Mouse (Mus musculus): ENCODE measurements around the gene Sytl1.

Sytl1 gene

DNA sequence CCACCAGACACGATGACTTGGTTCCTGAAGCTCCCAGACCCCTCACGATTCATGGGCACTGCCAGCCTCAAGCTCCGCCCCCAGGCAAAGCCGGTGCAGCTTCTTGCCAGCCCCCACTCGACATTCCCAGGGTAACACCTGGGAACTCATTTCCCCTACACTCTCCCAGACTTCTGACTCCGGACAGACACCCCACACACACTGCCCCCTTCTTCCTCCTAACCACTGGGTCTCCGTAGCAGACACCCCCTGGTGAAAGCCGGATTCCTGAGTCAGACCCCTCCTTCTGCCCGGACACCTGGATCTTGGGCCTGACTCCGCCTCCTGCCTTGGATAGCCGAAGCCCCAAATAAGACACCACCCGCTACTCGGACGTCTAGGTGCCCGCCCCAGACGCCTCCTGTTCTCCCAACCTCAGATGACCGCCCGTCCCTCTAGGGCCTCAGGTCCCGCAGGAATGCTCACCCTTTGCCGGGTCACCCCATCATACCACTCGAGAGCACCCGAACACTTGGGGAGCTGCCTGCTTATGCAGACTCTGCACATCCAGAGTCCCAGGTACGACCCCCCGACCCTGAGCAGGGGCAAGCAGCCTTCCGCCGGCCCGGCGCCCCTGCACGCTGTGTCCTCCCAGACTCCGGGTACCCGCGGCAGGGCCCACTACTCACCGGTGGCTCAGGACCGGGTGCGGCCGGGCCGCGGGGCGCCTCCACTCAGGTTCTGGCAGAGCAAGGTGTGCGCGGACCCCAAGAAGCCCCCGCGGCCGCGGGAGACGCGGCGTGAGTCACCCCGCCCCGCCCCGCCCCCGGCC is 51.0 kb downstream of the Sytl1 start, which contains the start of the genes Cd164l2 and Gpr3:
TSS of gene Cd164l2 (plus strand) at position 381 of the 811 bp plus-strand sequence.
TSS of gene Gpr3 (minus strand) at position 786 of the 811 bp plus-strand sequence.
- Histone ChIP-seq H3K4me1 (replicated peaks; ENCODE audit: low read depth, low read length) (peaks cover 35% of the 10 kb centered on the region), H3K9me3 (ENCODE audit: low read length) (no peaks in the 10 kb centered on the region), H3K27me3 (ENCODE audit: insufficient read depth, low read length) (peaks cover 54% of the 10 kb centered on the region), H3K36me3 (ENCODE audit: insufficient read depth, low read length) (no peaks in the 10 kb centered on the region), H3K4me3 (replicated peaks; ENCODE audit: low read length) (peak within 1 kb of the TSS; percentile 90)
- no peak for TF ChIP-seq CTCF (conservative IDR thresholded peaks at IDR 0.05; ENCODE audit: low read length)
- no peak for TF ChIP-seq POU5F1 (IDR thresholded peaks at IDR 0.05; ENCODE audit: borderline replicate concordance, low read length)
- TF ChIP-seq NANOG (IDR thresholded peaks at IDR 0.05; ENCODE audit: borderline replicate concordance, low read length), result no peak

DNA sequence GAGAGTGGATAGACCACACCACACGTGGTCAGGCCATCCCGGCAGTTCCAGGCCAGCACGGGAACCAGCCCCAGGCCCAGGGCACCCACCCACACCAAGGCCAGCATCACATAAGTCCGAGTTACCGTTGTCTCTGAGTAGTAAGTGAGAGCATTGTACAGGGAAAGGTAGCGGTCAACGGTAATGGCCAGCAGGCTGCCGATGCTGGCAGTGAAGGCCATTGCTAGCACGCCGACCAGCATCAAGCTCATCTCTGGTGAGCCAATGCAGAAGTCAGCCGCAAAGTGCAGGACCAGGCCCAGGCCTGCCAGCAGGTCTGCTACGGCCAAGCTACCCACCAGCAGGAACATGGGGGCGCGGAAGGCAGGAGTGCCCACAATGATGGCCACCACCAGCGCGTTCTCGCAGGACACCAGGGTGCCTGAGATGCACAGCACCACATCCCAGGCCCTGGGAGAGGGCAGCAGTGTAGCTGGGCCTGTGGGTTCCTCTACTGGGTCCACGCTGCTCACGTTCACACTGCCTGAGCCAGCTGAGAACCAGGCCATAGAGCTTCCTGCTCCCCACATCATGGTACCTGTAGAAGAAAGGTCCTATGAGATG is 52.0 kb downstream of the Sytl1 start:
- Histone ChIP-seq H3K9me3 (ENCODE audit: low read length) (no peaks in the 10 kb centered on the region), H3K4me3 (replicated peaks; ENCODE audit: low read length) (no peak overlapping the region), H3K4me1 (replicated peaks; ENCODE audit: low read depth, low read length) (peaks cover 35% of the 10 kb centered on the region), H3K36me3 (ENCODE audit: insufficient read depth, low read length) (no peaks in the 10 kb centered on the region), H3K27me3 (ENCODE audit: insufficient read depth, low read length) (peaks cover 46% of the 10 kb centered on the region)
- TF ChIP-seq POU5F1 (IDR thresholded peaks at IDR 0.05; ENCODE audit: borderline replicate concordance, low read length), result no peak

DNA sequence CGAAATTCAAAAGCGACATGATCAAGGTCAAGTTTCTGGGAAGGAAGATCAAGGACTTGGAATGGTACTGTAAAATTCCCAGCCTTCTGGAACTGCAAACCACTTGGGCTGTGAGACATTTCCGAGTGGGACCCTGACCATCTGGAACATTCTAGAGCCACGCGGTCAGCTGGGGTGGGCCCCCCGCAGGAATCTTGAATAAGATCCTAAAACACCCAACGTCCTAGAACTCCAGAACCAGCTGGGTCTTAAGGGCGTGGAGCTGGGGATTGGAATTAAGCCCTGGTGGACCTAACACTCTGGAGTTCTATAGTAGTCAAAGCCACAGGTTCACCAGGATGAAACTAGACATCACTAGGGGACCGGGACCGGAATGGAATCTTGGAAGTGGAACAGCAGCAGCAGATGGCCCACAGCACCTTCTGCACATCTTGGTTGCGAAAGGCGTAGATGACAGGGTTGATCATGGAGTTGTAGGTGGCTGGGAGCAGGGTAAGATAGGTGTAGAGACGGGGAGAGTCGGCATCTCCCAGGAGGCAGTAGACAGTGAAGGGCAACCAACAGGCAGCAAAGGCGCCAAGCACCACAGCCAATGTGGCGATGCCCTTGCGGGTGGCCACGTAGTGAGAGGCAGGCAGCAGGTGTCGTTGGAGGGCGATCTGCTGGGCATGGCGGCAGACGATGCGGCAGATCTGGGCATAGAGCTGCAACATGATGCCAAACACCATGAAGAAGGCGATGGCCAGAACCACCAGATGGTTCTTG is 52.7 kb downstream of the Sytl1 start:
- Histone ChIP-seq H3K27me3 (ENCODE audit: insufficient read depth, low read length) (peaks cover 46% of the 10 kb centered on the region), H3K4me3 (replicated peaks; ENCODE audit: low read length) (no peak overlapping the region), H3K4me1 (replicated peaks; ENCODE audit: low read depth, low read length) (peaks cover 35% of the 10 kb centered on the region), H3K36me3 (ENCODE audit: insufficient read depth, low read length) (no peaks in the 10 kb centered on the region), H3K9me3 (ENCODE audit: low read length) (no peaks in the 10 kb centered on the region)
- no peak for TF ChIP-seq NANOG (IDR thresholded peaks at IDR 0.05; ENCODE audit: borderline replicate concordance, low read length)
- TF ChIP-seq CTCF (conservative IDR thresholded peaks at IDR 0.05; ENCODE audit: low read length), result no peak
- TF ChIP-seq POU5F1 (IDR thresholded peaks at IDR 0.05; ENCODE audit: borderline replicate concordance, low read length), result no peak

DNA sequence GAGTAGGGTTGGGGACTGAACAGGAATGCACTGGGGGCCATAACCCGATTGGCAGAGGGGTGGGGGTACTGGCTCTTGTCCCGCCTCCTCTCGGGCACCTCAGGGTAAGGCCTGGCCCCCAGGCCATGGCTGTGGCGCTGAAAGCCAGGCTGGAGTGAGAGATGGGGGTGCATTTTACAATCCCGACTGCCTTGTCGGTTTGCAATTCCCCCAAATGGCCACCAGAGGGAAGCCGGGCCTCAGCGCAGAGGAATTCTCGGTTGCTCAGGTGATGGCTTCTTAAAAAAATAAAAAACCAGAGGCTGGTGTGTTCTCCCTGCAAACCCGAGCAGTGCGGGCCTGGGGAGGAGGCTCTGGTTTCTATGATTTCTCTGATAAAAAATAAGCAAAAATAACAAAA is 53.5 kb downstream of the Sytl1 start:
- Histone ChIP-seq H3K27me3 (ENCODE audit: insufficient read depth, low read length) (peaks cover 46% of the 10 kb centered on the region), H3K4me3 (replicated peaks; ENCODE audit: low read length) (no peak overlapping the region), H3K36me3 (ENCODE audit: insufficient read depth, low read length) (no peaks in the 10 kb centered on the region), H3K9me3 (ENCODE audit: low read length) (no peaks in the 10 kb centered on the region), H3K4me1 (replicated peaks; ENCODE audit: low read depth, low read length) (peaks cover 44% of the 10 kb centered on the region)
- TF ChIP-seq CTCF (conservative IDR thresholded peaks at IDR 0.05; ENCODE audit: low read length) (peak; percentile 99), NANOG (IDR thresholded peaks at IDR 0.05; ENCODE audit: borderline replicate concordance, low read length) (no peak)

DNA sequence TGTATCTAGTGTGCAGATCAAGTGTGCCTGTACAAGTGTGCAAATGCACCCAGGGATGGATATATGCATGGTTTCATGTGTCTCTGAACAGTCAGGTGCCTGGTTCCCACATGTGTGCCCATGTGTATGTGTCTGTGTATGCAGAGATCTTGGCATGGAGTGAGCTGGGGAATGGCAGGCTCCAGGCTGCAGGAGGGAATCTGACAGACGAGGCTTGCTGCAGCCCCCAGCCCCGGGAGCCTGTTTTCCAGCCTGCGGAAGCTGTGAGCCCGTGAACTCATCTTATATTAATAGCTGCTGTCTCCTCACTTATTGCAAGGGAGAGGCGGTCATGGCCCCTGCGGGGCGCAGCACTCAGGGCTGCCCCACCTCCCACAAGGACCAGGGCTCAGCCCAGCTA is 58.5 kb downstream of the Sytl1 start:
- TF ChIP-seq CTCF (conservative IDR thresholded peaks at IDR 0.05; ENCODE audit: low read length) (no peak), NANOG (IDR thresholded peaks at IDR 0.05; ENCODE audit: borderline replicate concordance, low read length) (no peak), POU5F1 (IDR thresholded peaks at IDR 0.05; ENCODE audit: borderline replicate concordance, low read length) (no peak)
- H3K4me1 ChIP-seq (replicated peaks; ENCODE audit: low read depth, low read length), result peaks cover 40% of the 10 kb centered on the region

DNA sequence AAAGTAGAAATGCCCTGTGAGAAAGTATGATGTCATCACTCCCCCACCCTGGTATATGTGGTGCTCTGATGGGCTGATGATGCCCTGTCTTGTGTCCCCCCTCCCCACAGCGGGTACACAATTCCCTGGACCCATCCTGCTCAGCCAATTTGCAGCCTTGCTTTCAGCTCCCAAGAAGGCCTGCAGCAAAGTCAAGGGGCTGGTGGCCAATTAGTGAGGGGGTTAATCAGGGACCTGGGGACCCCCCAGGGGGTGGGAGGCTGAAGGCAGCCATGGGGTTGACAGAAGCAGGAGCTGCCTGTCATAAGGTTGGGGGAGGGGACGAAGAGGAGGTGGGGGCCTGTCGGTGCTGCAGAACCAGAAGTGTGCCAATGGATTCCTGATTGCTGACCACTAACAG is 59.3 kb downstream of the Sytl1 start:
- Histone ChIP-seq H3K4me3 (replicated peaks; ENCODE audit: low read length) (no peak overlapping the region), H3K27me3 (ENCODE audit: insufficient read depth, low read length) (peaks cover 3% of the 10 kb centered on the region; the same call in 1 of the 2 replicates), H3K9me3 (ENCODE audit: low read length) (no peaks in the 10 kb centered on the region), H3K4me1 (replicated peaks; ENCODE audit: low read depth, low read length) (peaks cover 48% of the 10 kb centered on the region), H3K36me3 (ENCODE audit: insufficient read depth, low read length) (peaks cover 8% of the 10 kb centered on the region)
- no peak for TF ChIP-seq POU5F1 (IDR thresholded peaks at IDR 0.05; ENCODE audit: borderline replicate concordance, low read length)
- no peak for TF ChIP-seq CTCF (conservative IDR thresholded peaks at IDR 0.05; ENCODE audit: low read length)
- TF ChIP-seq NANOG (IDR thresholded peaks at IDR 0.05; ENCODE audit: borderline replicate concordance, low read length), result no peak

More for the DNA sequence above, 58.5 kb downstream of the Sytl1 start:
- no peaks in the 10 kb centered on the region for H3K9me3 ChIP-seq (ENCODE audit: low read length)
- H3K27me3 ChIP-seq (ENCODE audit: insufficient read depth, low read length), result peaks cover 9% of the 10 kb centered on the region
- no peak overlapping the region for H3K4me3 ChIP-seq (replicated peaks; ENCODE audit: low read length)
- 0 out of 2 replicates have a peak, but pooled peaks cover 3% of the 10 kb centered on the region for H3K36me3 ChIP-seq (ENCODE audit: insufficient read depth, low read length)
